Mouse (Mus musculus) small intestine, adult 2 months (tissue): ENCODE measurements around the gene Ppp1r12a.

ENCODE experiments used
- CTCF ChIP-seq: fragments of 200-500 bp; IDR thresholded peaks from 2 replicates; pipeline ENCODE4 v1.5.1; 2012; ENCODE audit warnings: low read depth, mild to moderate bottlenecking, control low read depth, inconsistent platforms, low read length, moderate library complexity, mixed read lengths; ENCODE audit not compliant: insufficient replicate concordance, insufficient read length; ENCODE audit errors: extremely low read depth
- POLR2A ChIP-seq: fragments of 200-500 bp; IDR thresholded peaks from 2 replicates; pipeline ENCODE4 v1.6.1; 2012; ENCODE audit warnings: low read depth, mild to moderate bottlenecking, control low read depth, inconsistent platforms, low read length, moderate library complexity

DNA sequence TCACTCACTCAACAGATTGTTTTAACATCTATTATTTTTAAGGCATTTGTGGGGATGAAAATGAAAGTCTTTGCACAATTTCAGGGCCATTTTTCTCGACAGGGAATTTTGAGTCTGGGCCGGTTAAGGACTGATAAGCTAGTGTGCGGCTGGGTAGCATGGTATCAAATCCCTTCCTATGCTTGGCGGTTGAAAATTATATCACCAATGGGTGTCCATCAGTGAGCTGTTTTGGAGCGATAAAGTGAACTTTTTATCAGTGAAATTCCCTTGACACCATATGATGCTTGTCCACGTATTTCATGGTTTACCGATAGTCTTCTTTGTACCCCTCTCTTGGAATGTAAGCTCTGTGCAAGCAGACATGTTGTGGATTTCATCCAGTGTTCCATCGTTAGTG lies 152.4 kb downstream of the Ppp1r12a start:
- TF ChIP-seq POLR2A: no peak
- TF ChIP-seq CTCF: no peak
